Mouse (Mus musculus) retina, embryonic 14.5 days (tissue): ENCODE measurements at regions not wholly inside any gene's neighbourhood (a gene's known extent, or its start where the extent isn't known, plus 50 kb on each side); places are given as distances from the start of the nearest gene placed in this dataset.

Experiments
- DNase-seq: peaks from one replicate; pipeline ENCODE4 v3.0.0-alpha.2; 2015; ENCODE audit warnings: low spot score

DNA sequence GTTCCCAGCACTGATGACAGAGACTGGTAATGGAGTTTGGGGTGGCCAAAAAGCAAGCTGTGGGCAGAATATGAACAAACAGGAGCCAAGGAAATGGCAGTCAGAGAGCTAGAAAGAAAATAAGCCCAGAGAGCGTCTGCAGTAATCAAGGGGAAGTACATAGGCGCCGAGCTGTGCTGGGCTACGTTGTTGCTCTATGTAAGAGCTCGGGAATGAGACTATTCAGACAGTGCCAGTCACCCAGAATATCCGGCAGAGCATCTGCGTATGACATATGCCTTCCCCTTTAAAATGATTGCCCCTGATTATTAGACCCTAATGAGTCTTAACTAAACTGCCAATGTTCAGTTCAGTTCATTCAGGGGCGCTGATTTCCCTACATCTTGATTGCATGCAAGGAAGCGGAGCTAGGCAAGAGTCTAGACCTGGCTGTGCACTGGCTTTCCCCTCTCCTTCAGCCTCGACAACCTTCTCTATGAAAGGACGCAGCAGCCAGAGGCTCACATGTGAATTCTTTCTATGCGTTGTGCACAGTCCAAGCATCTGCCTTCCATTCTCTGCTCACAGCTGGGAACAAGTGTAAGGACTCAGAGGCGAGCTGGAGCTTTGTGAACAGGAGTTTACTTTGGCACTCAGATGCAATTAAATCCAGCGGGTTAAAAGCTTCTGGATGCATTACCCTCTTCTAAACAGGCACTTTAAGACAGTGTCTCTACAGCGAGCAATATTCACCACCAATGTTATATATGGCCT is 125.7 kb upstream of the Gdf10 start:
- peak; percentile 34 for DNase-seq

DNA sequence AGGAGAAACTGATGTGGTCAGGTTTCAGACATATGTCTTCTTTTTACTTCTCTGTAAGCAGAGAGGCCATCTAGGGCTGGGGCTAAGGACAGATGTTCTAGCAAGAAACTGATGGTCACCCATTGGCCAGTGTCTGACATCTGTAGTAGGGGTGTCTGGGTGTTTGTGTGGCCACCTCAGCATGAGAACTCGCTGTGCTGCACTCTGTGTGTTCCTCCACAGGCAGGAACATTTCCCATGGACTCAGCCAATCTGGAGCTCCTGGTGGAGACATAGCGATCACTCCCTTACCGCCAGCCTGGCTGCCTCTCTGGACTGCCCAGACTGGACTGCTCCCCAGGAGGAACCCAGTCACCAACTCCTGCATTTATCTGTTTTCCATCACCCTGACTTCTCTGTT is 119.1 kb upstream of the Gdf10 start:
- no peak for DNase-seq

DNA sequence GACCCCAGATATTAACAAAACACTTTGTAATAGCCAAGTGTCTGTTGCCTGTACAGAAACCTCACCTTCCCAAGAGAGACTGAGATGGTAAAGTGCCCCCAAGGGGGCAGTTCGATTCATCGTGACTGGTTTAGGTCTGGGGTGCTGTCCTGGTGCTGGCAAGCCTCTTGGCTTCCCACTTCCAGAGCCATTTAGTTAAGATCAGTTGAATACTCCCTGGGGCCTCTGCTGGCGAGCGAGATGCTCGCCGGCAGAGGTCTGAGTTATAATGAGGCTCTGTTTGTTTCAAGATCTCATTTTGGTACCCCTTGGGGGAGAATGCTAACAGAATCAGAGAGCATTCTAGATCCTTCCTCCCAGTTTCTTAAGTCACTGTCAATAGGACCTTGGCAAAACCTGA is 118.7 kb upstream of the Gdf10 start:
- DNase-seq: no peak

DNA sequence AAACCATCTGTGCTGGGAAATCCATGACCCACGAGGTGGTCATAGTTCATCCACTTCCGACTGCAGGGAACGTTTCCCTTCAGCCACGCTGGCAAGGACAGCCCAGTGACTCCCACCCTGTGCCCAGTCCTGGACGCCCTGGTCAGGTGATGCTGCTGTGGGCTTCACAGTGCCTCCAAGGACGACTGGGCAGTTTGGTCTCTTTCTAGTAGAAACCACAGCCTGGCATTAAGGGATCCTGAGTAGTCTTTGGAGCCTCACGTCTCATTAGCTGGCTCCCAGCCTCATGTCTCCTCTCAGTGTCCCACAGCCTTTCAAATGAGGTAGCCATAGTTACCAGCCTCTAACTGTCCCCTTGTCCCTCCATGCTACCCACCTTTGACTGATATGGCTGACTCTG is 116.2 kb upstream of the Gdf10 start:
- no peak for DNase-seq

DNA sequence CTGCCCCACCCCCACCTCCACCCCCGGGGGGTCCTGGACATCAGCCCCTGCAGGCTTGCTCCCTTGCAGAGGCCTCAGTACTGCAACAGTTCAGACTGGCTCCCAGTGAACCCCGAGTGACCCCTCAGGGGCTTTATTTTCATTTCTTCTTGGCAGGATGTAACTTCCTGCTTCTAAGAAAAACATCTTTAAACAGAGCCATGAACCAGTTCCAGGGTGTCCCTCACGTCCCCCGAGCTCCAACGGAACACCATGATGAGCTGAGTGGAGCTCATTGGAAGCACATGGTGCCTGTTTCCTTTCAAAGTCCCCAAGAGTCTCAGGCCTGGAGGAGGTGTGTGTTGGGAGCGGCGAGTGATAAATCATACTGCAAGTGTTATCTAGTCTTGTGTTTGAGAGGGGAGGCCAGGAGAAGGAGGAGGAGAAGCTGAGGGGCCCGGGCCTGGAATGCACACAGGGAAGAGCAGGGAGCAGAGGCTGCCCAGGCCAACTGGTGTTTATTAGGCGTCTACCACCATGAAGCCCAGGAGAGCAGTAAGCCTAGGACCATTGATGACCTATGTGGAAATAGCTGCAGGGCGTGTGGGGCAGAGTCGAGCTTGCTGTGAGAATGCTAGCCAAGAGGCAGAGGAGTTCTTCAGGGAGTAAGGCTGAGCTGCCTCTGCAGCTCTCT is 114.7 kb upstream of the Gdf10 start:
- no peak for DNase-seq

DNA sequence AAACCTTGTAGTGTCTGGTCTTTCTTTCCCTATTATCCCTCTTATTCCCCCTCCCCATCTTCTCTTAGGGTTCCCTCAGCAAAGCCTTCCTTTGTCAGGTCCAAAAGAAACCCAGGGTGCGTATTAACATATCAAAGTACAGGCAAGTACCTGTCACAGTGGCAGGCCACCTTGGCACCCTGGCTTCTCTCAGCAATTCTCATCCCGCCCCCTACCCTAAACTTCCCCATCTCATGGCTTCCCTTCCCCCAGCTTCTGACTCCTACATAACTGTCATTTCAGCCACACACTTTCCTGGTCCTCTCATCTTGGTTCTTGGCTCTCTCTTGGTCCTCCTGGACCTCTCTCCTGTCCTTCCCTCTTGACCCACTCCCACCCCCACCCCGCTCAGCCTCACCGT is 112.8 kb upstream of the Gdf10 start:
- no peak for DNase-seq

DNA sequence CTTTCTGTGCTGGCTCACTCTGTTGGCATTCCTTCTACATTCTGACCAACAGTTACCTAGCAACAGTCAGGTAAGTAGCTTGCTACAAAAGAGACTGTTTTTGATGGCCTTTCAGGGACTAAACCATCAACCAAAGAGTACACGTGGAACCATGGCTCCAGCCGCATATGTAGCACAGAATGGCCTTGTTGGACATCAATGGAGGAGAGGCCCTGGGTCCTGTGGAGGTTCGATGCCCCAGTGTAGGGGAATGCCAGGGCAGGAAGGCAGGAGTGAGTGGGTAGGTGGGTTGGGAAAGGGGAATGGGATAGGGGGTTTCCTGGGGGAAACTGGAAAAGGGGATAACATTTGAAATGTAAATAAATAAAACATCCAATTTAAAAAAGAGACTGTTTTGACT is 112.1 kb upstream of the Gdf10 start:
- no peak for DNase-seq

DNA sequence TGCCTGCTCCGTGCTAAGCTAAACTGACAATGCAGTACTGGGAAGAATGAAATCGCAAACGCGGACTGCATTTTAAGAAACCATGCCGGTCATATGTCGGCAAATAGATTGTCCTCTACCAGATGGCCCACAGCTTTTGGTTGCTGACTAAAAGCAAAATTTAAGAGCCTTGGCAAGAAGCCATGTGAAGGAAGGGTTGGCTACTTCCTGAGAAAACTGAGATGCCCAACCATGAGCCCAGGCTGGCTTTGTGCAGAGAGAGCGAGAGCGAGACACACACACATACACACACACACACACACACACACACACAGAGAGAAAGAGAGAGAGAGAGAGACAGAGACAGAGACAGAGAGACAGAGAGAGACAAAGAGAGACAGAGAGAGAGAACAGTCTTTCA is 111.1 kb upstream of the Gdf10 start:
- no peak for DNase-seq

DNA sequence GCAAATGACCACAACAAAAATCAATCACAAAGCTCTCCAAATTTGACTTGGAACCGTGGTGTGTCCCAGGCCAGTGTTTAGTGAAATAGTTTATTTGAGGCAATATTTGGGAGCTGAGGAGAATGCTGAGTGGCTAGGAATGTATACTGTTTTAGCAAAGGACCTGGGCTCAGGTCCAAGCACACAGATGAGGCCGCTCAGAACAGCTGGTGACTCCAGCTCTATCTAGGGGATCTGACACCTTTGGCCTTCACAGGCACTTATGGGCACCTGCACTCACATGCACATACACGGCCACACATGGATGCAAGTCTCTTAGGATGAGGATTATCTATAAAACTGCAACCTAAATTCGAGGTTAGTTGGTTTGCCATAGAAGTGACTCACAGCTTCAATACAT is 110.6 kb upstream of the Gdf10 start:
- DNase-seq: no peak

DNA sequence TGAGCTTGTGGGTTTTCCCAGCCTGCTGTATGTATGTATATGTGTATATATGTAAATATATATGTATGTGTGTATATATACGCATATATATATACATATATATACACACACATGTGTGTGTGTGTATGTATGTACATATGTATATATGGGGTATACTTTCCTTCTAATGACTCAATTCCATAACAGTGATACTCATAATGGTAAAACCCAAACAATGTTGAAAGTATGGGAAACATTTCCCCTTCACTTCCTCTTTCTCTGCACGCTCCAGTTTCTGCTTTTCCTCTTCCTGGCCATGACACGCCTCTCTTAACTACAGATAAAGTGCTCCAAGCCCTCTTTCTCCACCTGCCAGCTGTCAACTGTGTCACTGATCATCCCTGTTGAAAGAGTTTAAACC is 110.1 kb upstream of the Gdf10 start:
- DNase-seq: no peak

DNA sequence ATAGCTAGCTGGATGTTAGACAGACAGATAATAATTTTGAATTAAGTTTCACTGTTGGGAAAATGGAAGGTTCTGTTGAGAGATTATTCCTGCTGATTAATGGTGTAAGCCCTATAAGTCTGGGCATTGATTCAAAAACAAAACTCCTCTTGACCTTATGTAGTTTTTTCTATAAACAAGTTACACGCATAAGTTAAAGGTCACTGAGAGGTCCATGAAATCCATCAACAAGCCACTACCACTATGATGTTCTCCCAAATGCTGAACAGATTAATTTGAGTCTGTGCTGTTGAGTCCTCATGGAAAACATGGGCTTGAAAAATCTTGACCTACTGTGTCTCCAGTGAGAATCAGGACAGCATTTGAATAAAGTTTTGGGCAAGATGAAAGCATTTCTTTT is 109.3 kb upstream of the Gdf10 start:
- DNase-seq: no peak

DNA sequence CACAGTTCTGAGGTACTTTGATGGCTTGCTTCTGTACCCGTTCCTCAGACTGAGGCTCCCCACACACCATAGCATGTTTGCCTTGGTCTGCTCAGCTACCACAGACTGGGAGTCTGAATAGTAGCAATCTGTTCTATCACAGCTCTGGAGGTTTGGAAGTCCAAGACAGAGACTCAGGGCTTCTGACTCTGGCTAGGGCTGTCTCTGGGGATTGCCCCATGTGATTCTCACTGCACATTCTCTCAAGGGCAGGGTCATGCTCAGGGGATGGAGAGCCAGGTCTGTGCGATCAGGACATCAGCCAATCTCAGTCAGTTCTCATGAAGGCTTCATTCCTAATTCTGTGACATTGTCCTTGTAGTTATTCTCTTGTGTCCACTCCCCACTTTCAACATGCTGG is 108.8 kb upstream of the Gdf10 start:
- DNase-seq: no peak

DNA sequence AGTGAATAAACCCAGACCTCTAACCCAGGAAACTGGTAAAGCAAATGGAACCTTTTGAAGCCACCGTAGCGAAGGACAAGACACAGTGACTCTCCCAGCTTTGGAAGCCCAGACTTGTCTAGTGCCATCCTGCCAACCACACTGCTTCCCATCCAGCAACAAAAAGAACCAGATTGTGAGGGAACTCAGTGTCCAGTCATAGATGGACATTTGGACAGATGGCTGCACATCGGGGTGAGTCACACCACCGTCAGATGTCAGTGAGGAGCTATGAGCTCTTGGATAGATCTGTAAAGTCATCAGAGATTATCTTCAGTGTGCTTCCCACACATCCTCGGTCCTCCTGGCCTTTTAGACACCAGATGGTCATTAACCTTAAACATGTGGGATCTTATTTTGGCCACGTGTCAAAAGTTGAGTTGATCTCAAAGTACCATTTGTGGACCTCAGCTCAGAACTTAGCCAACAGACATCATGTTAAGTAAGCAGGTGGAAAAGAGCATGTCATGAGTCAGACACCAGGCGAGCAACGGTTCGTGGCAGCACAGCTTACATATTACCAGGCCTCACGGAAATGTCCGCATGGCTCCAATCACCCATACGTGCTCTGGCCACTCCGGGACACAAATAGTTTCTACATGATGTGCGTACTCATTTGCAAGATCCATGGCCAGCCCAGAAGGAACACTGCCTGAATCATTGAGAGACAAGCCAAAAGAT is 102.7 kb upstream of the Gdf10 start:
- no peak for DNase-seq

DNA sequence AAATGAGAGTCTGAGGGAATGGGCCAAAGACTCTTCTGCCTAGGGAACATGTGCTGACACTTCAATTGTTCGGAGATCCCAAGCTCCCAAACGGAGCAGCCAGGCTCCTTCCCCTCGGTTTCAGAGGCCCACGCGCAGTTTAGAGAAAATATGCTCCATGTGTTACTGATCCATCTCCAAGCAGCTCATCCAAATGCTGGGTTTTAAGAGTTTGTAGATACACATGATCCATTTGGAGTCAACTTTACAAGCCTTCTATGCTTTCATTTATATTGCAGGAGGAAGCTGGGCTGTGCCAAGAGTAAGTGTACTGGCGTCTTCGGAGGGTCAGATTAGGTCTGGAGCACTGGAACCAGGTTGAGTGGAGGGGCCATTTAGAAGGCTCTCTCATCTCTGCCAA is 102.0 kb upstream of the Gdf10 start:
- no peak for DNase-seq

DNA sequence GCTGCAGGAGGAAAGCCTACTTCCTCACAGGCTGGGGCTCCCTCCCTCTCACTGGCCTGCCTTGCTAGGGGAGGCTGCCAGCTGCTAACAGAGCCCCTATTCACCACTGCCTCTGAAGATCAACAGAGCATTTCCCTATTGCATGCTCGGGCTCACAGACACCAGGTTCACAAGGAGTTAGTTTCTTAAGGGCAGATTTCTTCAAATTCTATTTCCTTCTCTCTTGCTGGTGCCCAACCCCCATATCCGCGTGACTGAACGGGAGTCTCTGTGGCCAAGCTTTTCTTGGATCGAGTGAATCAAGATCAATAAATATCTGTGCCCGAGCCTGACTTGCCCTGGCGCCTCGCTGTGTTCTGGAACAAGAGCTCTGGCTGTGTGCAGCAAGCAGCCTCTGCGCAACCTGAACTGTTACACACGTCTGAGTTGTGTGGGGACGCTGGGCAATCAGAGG is 98.9 kb upstream of the Gdf10 start:
- peak; percentile 20 for DNase-seq

DNA sequence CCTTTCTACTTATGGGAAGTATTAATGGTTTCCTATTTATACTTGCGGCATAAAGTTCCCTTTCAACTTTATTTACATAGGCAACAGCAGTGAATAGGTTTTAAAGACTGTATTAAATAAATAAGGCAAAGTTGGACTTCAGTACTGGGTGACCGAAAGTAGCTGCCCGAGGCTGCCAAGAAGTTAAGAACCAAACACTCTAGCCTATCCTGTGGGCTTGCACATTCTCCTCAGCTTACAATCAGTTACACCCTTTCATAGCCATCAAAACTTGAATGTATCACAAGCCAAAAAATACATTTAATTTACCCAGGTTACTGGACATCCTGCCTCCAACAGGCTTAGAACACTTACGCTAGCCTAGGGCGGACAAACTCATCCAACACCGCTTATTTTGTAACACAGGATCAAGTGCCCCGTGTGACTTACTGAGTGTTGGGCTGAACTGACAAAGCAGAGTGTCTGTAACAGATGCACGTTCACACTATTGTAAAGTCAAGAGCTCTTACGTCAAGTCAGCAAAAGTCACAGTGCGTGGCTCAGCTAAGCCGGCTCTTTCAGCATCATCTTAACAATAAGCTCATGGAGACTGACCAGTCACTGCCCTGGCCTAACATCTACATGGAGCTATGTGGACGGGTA is 97.3 kb upstream of the Gdf10 start:
- no peak for DNase-seq

DNA sequence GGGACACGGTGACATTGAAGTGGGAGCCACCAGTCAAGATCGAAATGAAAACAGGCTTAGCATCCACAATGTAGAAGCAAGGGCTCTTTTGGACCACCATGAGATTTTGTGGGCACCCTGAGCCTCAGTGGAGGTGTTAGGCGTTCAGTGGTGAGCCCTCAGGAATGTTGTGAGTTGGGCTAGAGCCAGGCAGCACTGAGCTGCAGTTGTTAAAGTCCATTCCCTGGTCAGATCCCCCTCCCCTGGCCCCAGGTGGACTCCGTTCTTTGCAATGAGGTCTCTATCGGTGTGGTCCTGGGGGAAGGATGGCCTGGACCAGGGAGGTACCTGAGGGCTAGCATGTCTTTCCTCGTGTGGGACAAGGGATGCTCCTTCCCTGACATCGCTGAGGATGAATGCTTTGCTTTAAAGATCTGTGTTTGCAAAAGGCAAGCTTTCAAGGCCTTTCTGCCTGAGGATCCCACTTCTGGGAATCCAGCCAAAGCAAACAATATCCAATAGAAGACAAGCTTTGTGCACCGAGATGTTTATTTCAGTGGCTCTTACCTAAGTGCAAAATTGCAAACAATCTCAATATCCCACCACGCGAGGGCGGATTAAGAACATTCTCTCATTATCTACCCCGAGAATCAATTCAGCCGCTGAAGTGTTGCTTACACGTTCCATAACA is 90.6 kb upstream of the Gdf10 start:
- DNase-seq: no peak

DNA sequence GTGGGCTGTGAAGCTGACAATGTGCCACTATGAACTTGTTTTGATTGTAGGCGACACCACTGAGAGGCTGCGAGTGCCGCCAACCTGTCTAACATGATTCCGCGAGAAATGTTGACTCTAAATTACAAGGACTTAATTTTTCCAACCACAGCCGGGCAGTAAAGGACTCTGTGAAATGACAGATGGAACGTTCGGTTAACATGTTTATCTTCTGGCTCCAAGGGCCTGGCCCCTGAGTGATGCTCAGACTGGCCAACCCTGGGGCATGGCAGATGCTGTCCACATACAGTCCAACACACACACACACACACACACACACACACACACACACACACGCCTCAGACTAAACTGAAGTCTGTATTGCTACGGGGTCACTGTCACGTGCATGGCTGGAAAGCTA is 87.0 kb upstream of the Gdf10 start:
- DNase-seq: no peak

DNA sequence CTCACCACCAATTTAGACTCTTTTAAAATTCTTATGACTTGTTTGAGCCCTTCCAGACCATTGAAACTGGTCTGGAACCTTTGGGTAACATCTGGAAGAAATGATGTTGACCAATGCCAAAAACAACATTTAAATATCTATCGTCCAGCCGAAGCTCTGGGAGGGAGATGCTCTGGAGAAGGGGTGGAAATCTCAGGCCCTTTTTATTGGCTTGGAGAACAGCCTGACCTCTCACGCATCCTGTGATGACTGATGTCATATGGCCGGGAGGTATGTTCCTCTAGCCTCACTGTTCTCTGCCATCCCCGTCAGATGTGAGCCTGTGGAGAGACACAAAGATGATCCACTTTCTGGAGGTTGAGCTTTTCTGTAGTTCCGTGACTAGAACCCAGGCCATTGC is 81.6 kb upstream of the Gdf10 start:
- DNase-seq: no peak

DNA sequence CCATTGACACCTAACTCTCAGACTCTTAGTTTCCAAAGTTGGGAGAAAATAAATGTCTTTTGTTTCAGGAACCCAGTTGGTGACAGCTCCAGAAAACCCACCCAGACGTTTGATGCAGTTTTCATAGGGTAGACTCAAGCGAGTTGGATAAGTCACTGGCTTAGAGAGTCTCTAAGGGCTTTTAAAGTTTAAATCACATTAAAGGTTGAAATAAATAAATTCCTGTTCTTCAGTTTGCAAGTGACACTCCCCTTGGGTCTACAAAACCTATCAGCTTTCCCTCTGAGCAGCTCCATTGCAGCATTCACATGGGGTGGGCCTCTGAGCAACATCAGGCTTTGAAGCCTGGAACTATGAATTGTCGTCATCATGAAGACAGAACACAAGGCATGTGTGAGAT is 69.9 kb upstream of the Gdf10 start:
- DNase-seq: no peak

DNA sequence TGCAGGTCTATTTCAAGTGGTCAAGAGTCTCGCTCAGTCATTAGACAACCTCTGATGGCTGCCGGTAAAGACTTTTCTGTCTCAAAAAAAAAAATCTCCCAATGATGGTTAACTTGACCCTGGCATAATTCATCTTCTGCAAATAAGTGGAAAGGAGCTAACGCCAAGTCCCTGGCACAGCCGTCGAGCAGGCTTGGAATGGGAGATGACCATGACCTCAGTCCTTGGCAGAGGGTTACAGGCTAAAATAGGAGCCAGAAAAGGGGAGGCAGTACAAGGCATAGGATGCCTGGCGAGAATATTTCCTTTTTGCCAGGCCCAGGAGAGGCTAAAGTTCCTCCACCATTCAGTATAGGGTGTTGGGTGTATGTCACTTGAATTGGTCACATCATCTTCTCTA is 69.2 kb upstream of the Gdf10 start:
- no peak for DNase-seq

DNA sequence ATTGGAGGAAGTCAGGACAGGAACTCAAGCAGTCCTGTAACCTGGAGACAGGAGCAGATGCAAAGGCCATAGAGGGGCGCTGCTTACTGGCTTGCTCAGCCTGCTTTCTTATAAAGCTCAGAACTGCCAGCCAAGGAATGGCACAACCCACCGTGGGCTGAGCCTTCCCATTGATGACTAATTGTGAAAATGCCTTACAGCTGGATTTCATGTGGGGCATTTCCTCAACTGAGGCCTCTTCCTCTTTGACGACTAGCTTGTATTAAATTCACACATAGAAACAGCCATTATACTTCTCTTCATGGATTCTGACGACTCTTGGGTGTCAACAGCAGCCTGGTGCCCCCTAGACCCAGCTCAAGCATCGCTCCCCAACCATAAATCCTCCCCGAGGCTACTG is 66.4 kb upstream of the Gdf10 start:
- DNase-seq: no peak
